ENCODE assay signal across 14 mouse cellular contexts in genomic region chr3:39780270-39780669, GRCm38 (mm10).
DNase-seq lines count a peak whose midpoint lies in the region; ATAC-seq and TF ChIP-seq lines count a peak whose summit lies in the region.
"Had no signal": no experiment of that assay in that cellular context is flagged by ENCODE, and none has a peak within 500 bp of the region (broad histone marks: within the 10 kb centered on the region; RNA-seq: fewer than 3 reads in every experiment).

No protein-coding gene starts in this region.

- H3K4me3 ChIP-seq in heart, embryonic 11.5 days (ENCODE audit: low read depth, low read length) = no peak overlapping the region
- no peak overlapping the region for H3K4me3 ChIP-seq in hindbrain, embryonic 13.5 days
- H3K4me3 ChIP-seq in hindbrain, embryonic 12.5 days = no peak overlapping the region
- no peak overlapping the region for H3K4me3 ChIP-seq in midbrain, embryonic 12.5 days
- H3K4me3 ChIP-seq in midbrain, postnatal 0 days (ENCODE audit: low read depth, low read length) = no peak overlapping the region
- H3K4me3 ChIP-seq in forebrain, postnatal 0 days (ENCODE audit: low read depth, low read length) = no peak overlapping the region
- H3K4me3 ChIP-seq: liver, embryonic 15.5 days had no signal

- H3K27me3 ChIP-seq in heart, embryonic 11.5 days (ENCODE audit: control insufficient read depth, insufficient read depth, low read length) = no peaks in the 10 kb centered on the region
- no peaks in the 10 kb centered on the region for H3K27me3 ChIP-seq in hindbrain, embryonic 13.5 days
- no peaks in the 10 kb centered on the region for H3K27me3 ChIP-seq in hindbrain, embryonic 12.5 days
- H3K27me3 ChIP-seq in midbrain, embryonic 12.5 days = no peaks in the 10 kb centered on the region
- no peaks in the 10 kb centered on the region for H3K27me3 ChIP-seq in midbrain, postnatal 0 days (ENCODE audit: insufficient read depth, low read length)
- no peaks in the 10 kb centered on the region for H3K27me3 ChIP-seq in forebrain, postnatal 0 days (ENCODE audit: insufficient read depth, low read length)
- H3K27me3 ChIP-seq: liver, embryonic 15.5 days had no signal

- H3K4me1 ChIP-seq in heart, embryonic 11.5 days (ENCODE audit: control insufficient read depth, insufficient read depth, low read length) = peaks cover 28% of the 10 kb centered on the region
- H3K4me1 ChIP-seq in hindbrain, embryonic 13.5 days (replicated peaks) = peaks cover 6% of the 10 kb centered on the region
- H3K4me1 ChIP-seq in hindbrain, embryonic 12.5 days = peaks cover 11% of the 10 kb centered on the region
- H3K4me1 ChIP-seq in midbrain, embryonic 12.5 days = peaks cover 16% of the 10 kb centered on the region
- H3K4me1 ChIP-seq in midbrain, postnatal 0 days (ENCODE audit: insufficient read depth, low read length) = peaks cover 6% of the 10 kb centered on the region; the same call in 1 of the 2 replicates
- no peaks in the 10 kb centered on the region for H3K4me1 ChIP-seq in forebrain, postnatal 0 days (ENCODE audit: insufficient read depth)
- H3K4me1 ChIP-seq: liver, embryonic 15.5 days had no signal

- H3K9me3 ChIP-seq in heart, embryonic 11.5 days (replicated peaks; ENCODE audit: control insufficient read depth, low read length) = no peaks in the 10 kb centered on the region
- H3K9me3 ChIP-seq in hindbrain, embryonic 13.5 days = no peaks in the 10 kb centered on the region
- no peaks in the 10 kb centered on the region for H3K9me3 ChIP-seq in hindbrain, embryonic 12.5 days (replicated peaks)
- no peaks in the 10 kb centered on the region for H3K9me3 ChIP-seq in midbrain, embryonic 12.5 days
- H3K9me3 ChIP-seq in midbrain, postnatal 0 days (ENCODE audit: low read length) = no peaks in the 10 kb centered on the region
- no peaks in the 10 kb centered on the region for H3K9me3 ChIP-seq in forebrain, postnatal 0 days (ENCODE audit: low read length)
- H3K9me3 ChIP-seq: liver, embryonic 15.5 days had no signal

- H3K4me2 ChIP-seq in heart, embryonic 11.5 days = peak overlapping the region; percentile 31
- H3K4me2 ChIP-seq in hindbrain, embryonic 13.5 days = no peak overlapping the region
- H3K4me2 ChIP-seq in hindbrain, embryonic 12.5 days (replicated peaks) = no peak overlapping the region
- H3K4me2 ChIP-seq in midbrain, embryonic 12.5 days (replicated peaks) = no peak overlapping the region
- H3K4me2 ChIP-seq in midbrain, postnatal 0 days (ENCODE audit: low read depth, low read length, poor library complexity, severe bottlenecking) = no peak overlapping the region
- H3K4me2 ChIP-seq in forebrain, postnatal 0 days (ENCODE audit: low read depth) = no peak overlapping the region
- H3K4me2 ChIP-seq: liver, embryonic 15.5 days had no signal

- 22% methylated on average over 5 of the region's 5 CpGs for WGBS in heart, embryonic 11.5 days (ENCODE audit: insufficient replicate concordance)
- 53% methylated on average over 5 of the region's 5 CpGs for whole genome bisulfite sequencing in hindbrain, embryonic 13.5 days
- 65% methylated on average over 5 of the region's 5 CpGs for WGBS in hindbrain, embryonic 12.5 days
- 63% methylated on average over 5 of the region's 5 CpGs for WGBS in midbrain, embryonic 12.5 days
- WGBS in midbrain, postnatal 0 days = 58% methylated on average over 5 of the region's 5 CpGs
- WGBS in forebrain, postnatal 0 days = 49% methylated on average over 5 of the region's 5 CpGs

- no peak for ATAC-seq in heart, embryonic 11.5 days (replicated peaks; ENCODE audit: insufficient number of reproducible peaks, low FRiP score, low TSS enrichment)
- ATAC-seq in hindbrain, embryonic 13.5 days (ENCODE audit: low FRiP score) = 0 out of 2 replicates have a peak, but pooled peaks have one; percentile 37
- ATAC-seq in hindbrain, embryonic 12.5 days (ENCODE audit: low FRiP score) = no peak
- ATAC-seq in midbrain, embryonic 12.5 days (ENCODE audit: low FRiP score, low read depth) = no peak
- no peak for ATAC-seq in midbrain, postnatal 0 days (ENCODE audit: low FRiP score)
- ATAC-seq in forebrain, postnatal 0 days = 0 out of 2 replicates have a peak, but pooled peaks have one; percentile 27
- ATAC-seq: lung, postnatal 0 days had no signal

- no peak for TF ChIP-seq CTCF in midbrain, postnatal 0 days (IDR thresholded peaks at IDR 0.05)
- no peak for TF ChIP-seq CTCF in forebrain, postnatal 0 days (IDR thresholded peaks at IDR 0.05; ENCODE audit: low read depth)

- peak overlapping the region; percentile 16 for H3K27ac ChIP-seq in heart, embryonic 11.5 days (ENCODE audit: low read depth, low read length)
- H3K27ac ChIP-seq in hindbrain, embryonic 13.5 days = no peak overlapping the region
- no peak overlapping the region for H3K27ac ChIP-seq in hindbrain, embryonic 12.5 days
- H3K27ac ChIP-seq in midbrain, embryonic 12.5 days (replicated peaks) = peak overlapping the region; percentile 58
- no peak overlapping the region for H3K27ac ChIP-seq in midbrain, postnatal 0 days (ENCODE audit: low read depth, low read length)
- H3K27ac ChIP-seq in forebrain, postnatal 0 days (ENCODE audit: low read depth, low read length) = no peak overlapping the region
- H3K27ac ChIP-seq: liver, embryonic 15.5 days had no signal

- DNase-seq in heart, adult 18-20 months = no peak
- DNase-seq in midbrain, postnatal 0 days (ENCODE audit: low spot score) = no peak
- no peak for DNase-seq in forebrain, postnatal 0 days
- DNase-seq: adrenal gland, postnatal 10 days; B cell, adult 2 months; cerebellum, adult 11 months; cerebellum, postnatal 14 days; heart, adult 11 months had no signal

- no peaks in the 10 kb centered on the region for H3K36me3 ChIP-seq in heart, embryonic 11.5 days (ENCODE audit: control insufficient read depth, insufficient read depth, low read length)
- H3K36me3 ChIP-seq in hindbrain, embryonic 13.5 days = no peaks in the 10 kb centered on the region
- H3K36me3 ChIP-seq in hindbrain, embryonic 12.5 days = no peaks in the 10 kb centered on the region
- H3K36me3 ChIP-seq in midbrain, embryonic 12.5 days = no peaks in the 10 kb centered on the region
- H3K36me3 ChIP-seq in midbrain, postnatal 0 days (ENCODE audit: insufficient read depth, low read length) = no peaks in the 10 kb centered on the region
- H3K36me3 ChIP-seq in forebrain, postnatal 0 days (ENCODE audit: insufficient read depth) = no peaks in the 10 kb centered on the region
- H3K36me3 ChIP-seq: liver, embryonic 15.5 days had no signal

- H3K9ac ChIP-seq in heart, embryonic 11.5 days (ENCODE audit: low read depth, low read length) = no peak overlapping the region
- H3K9ac ChIP-seq in hindbrain, embryonic 13.5 days = no peak overlapping the region
- H3K9ac ChIP-seq in hindbrain, embryonic 12.5 days = no peak overlapping the region
- no peak overlapping the region for H3K9ac ChIP-seq in midbrain, embryonic 12.5 days (replicated peaks)
- no peak overlapping the region for H3K9ac ChIP-seq in midbrain, postnatal 0 days (replicated peaks; ENCODE audit: low read length, poor library complexity, severe bottlenecking)
- H3K9ac ChIP-seq in forebrain, postnatal 0 days = no peak overlapping the region
- H3K9ac ChIP-seq: liver, embryonic 15.5 days had no signal

Comparison
In these comparisons a context has a peak if more than half of its experiments do, and no peak if none do; other contexts are left out.
1. ATAC-seq: peak in hindbrain, embryonic 13.5 days (single experiment) and forebrain, postnatal 0 days (single experiment); none in heart, embryonic 11.5 days (single experiment), hindbrain, embryonic 12.5 days (single experiment), midbrain, embryonic 12.5 days (single experiment) and midbrain, postnatal 0 days (single experiment).
2. H3K27ac ChIP-seq: peak in heart, embryonic 11.5 days (single experiment) and midbrain, embryonic 12.5 days (single experiment); none in hindbrain, embryonic 13.5 days (single experiment), hindbrain, embryonic 12.5 days (single experiment), midbrain, postnatal 0 days (single experiment) and forebrain, postnatal 0 days (single experiment).